Mouse (Mus musculus) liver, adult 2 months (tissue): ENCODE measurements at regions not wholly inside any gene's neighbourhood (a gene's known extent, or its start where the extent isn't known, plus 50 kb on each side); places are given as distances from the start of the nearest gene placed in this dataset.

Experiments
- CTCF ChIP-seq: fragments of 200-500 bp; IDR thresholded peaks from 2 replicates; pipeline ENCODE4 v1.5.1; 2011; ENCODE audit warnings: low read depth, low read length, control low read depth
- POLR2A ChIP-seq: fragments of 200-500 bp; IDR thresholded peaks from 2 replicates; pipeline ENCODE4 v1.6.1; 2011; ENCODE audit warnings: low read length, control low read depth; ENCODE audit not compliant: insufficient read depth; ENCODE audit errors: extremely low read depth

DNA sequence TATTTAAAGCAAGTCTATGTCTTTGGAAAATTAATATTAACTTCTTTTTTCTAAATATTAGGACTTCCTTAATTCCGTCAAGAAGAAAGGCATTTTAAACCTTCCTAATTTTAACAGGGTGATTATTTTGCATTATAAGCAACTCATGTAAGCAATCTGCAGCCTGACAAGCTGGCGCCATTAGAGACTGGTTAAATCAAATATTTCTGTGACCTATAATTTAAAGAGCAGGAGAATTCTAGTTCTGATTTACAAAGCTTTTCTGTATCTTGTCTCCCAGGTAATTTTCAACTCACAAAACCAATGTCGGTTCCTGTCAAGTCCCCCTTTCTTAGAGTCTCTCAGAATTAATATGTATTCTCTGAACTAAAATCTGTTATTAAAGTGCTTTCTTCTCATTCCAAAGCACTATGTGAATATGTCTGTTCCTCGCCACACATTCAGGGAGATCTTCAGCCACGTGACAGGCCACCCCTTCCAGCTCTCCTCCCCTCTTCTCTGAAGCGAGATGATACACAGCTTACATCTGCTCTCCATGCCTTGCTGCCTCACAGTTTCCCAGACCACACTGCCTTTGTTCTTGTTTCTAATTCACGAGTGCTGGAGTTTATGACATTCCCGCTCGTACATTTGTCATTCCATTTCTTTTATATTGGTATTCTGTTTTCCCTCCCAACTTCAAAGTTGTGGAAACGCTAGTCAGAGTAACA, 244.0 kb upstream of the Zic1 start:
- TF ChIP-seq CTCF (no peak), POLR2A (no peak)
